Mouse (Mus musculus) G1E (cell line): ENCODE measurements around the gene Tdp2.

ENCODE experiments used
- CTCF ChIP-seq: IDR thresholded peaks from 2 replicates; pipeline ENCODE4 v1.5.1; 2012; ENCODE audit warnings: low read depth, low read length, inconsistent platforms, mixed read lengths
- TAL1 ChIP-seq: conservative IDR thresholded peaks from 2 replicates; pipeline ENCODE4 v1.6.1; 2012; ENCODE audit warnings: low read depth, low read length, inconsistent platforms, mixed read lengths

DNA sequence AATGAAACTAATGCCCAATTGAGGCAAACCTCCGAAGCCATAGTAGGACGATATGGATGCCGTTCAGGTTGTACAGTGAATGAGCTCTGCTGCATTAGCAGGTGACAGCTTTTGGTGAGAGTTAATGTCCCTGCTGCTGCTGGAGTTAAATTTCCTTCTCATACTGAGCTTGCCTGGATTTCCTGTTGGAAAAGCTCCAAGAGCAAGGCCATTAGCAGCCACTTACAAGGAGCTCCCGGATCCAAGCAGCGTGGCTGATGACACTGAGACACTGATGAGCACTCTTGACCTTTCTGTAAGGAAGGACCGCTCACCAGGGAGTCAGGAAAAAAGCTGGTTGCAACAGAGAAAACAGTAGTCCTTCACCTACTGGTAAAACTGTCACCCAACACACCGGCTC, 30.5 kb downstream of the Tdp2 start:
- no peak for TF ChIP-seq CTCF
- no peak for TF ChIP-seq TAL1
